Mouse (Mus musculus): ENCODE data around the gene Cnnm2.

Cnnm2 gene

GRCm38 (mm10) chr19:46929044-46929587 lies 167.7 kb downstream of the Cnnm2 start:
- no peak for DNase-seq

Data from B cell, adult 2 months (primary cell).